Mouse (Mus musculus) right cerebral cortex, adult 18-20 months (tissue): ENCODE data around the gene Coa7.
"Not testable (repeated sequence)": the region's sequence is repeated elsewhere in the genome, so short reads cannot be mapped to it uniquely, and the experiment has no call there.

Experiments
- DNase-seq: peaks from one replicate; pipeline ENCODE4 v3.0.0; 2022; ENCODE audit warnings: mixed read lengths

Gene Coa7

DNA sequence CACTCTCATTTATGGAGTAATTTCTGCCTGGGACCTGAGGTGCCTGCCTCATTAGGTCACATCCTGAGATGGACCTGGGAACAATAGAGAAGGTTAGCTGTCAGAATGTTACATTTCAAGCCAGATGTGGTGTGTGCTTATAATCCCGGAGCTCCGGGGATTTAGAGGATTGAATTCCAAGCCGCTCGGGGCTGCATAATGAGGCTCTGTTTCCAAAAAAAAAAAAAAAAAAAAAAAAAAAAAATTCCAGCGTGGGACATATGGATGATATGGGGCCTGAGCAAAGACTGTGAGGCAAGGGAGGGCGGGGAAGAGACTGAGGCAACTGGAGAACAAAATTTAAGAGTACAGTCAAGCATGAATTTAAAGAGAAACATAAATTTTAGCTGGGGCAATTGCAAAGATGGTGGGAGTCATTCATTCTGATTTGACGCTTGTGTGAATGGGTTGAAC is 16.7 kb downstream of the Coa7 start:
- no peak for DNase-seq

- DNase-seq = no peak
These were observed 17.9 kb downstream of the Coa7 start for GRCm38 (mm10) chr4:108345826-108346225.

DNA sequence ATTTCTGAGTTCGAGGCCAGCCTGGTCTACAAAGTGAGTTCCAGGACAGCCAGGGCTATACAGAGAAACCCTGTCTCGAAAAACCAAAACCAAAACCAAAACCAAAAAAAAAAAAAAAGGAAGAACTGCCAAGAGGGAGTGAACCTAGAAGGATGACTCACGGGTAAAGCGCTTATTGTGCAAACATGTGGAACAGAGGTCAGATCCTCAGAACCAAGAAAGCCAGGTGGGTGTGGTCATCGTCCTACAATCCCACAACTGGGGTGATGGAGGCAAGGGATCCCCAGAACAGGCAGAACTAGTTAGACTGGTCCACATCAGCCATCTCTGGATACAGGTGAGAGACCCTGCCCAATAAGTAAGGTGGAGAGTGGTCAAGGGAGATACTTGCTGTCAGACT is 19.2 kb downstream of the Coa7 start:
- DNase-seq = no peak

DNA sequence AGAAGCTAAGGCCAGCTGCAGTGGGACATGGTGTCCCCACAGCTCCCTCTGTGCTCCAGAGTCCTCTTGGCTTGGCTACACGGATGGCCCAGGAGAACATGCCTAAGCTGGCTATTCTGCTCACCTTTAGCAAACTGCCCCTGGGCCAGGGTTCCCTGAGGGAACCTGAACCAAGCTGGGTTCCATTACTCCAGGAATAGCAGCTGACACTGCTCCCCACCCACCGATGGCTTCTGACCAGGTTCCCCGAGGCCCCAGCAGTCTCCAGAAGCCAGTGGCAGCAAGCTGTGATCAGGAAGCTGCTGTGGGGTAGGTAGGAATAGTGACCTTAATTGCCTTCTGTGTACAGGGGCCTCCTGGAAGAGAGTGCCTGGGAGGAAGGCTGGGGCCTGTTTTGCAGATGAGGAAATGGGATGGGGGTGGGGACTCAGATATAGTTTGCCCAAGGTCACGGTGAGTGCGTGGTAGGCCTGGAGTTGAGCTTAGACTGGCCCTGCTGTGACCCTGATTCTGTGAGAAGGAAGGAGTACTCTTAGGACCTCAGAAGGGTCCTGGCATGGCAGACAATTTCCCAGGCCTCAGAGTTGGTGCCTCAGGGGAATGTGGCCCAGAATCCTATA is 20.4 kb downstream of the Coa7 start:
- no peak for DNase-seq

GRCm38 (mm10) chr4:108349064-108349463 is 21.1 kb downstream of the Coa7 start:
- no peak for DNase-seq

DNA sequence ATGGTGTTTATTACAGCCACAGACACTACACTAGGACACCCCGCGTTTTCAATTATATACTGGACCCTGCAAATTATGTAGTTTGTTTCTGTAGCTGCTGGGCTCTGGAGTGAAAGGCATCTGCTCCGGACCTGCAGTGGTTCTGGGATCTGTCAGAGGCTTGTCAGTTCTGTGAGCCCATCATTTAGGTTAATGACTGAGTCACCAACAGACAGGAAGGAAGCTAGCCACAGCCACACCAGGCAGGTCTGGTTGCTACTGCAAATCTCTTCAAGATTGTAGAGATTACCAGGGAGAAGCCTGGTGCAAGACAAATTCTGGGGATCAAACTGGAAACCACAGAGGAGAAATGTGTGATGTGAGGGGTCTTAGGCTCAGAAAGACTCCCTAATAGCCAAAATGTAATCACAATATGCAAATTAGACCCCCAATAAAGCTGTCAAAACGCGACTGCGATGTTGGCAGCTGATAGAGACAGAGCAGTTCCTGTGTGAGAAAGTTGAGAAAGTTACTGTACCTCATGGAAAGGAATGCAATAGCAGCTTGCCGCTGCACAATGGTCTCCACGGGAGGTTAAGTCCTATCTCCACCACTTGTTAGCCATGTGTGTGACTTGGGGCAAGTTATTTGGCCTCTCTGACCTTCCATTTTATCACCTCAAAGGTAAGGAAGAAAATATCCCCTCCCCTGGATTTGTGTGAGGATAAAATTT is 22.1 kb downstream of the Coa7 start:
- no peak for DNase-seq

- DNase-seq = no peak
These were observed 22.9 kb downstream of the Coa7 start for GRCm38 (mm10) chr4:108350819-108351218.

DNA sequence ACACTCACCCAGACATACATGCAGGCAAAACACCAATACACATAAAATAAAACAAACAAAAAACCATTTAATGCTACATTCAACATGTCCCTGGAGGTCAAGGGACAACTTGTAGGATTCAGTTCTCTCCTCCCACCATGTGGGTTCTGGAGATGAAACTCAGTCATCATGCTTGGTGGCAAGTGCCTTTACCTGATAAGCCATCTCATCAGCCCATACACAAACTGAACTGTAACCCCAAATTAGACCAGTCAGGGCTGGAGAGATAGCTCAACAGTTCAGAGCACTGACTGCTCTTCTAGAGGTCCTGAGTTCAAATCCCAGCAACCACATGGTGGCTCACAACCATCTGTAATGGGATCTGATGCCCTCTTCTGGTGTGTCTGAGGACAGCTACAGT is 25.7 kb downstream of the Coa7 start:
- DNase-seq = not testable (repeated sequence)

DNA sequence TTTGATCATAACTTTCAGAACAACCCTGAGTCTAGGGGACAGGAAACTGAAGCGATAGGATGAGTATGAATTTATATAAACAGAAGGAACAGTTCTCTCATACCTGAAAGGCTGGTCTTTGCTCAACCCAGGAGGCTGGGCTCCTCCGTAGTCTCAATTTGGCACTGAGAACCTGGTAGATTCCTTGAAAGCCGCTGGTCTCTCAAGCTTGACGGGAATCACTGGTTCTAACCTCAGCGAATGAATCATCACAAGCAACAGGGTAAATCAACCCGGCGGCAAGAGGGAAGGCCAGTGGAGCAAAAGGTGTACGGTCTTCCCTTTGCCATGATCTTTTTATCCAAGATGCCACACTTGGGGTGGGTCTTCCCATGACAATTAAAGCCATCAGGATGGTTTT is 29.5 kb downstream of the Coa7 start:
- no peak for DNase-seq

- DNase-seq = no peak
These were observed 30.6 kb downstream of the Coa7 start for GRCm38 (mm10) chr4:108358498-108358897.

GRCm38 (mm10) chr4:108360136-108361055 is 32.5 kb downstream of the Coa7 start:
- DNase-seq = peak; percentile 52

DNA sequence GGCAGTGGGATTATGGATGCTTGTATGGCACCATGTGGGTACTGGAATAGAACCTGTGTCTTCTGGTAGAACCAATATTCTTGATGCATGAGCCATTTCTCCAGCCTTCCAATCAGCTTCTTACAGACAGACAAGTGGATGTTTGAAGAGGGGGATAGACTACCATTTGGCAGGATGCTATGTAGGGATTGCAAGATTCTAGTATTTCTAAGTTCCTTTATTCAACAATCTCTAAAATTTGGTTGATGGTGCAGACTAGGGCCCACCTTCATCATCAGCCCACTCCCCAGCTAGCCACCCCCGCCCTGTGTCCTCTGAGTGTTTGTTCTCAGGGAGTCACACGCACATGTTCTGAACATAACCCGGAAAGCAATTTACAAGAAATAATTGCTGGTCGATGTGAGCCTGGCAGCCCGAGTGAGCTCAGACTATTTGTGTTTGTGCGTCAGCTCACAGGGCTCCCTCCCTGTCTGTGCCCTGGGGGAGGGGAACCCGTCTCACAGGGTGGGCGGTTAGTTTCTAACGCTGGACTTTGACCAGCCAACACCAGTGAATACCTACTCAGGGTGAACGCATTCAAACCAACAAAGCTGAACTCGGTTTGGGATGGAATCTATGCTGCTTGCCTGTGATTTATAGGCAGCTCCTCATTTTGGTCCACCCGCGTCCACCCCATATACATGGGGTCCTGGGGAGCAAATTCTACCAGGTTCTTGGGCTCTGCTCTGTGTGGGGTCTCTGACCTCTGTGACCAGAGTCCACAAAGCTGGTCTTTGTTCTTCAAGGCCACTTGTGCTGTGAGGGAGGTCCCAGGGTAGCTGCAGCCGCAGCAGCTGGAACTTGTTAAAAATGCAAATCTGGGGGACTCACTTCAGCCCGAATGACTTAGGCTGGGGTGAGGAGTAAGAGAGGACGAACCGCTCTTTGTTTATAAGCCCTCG is 34.7 kb downstream of the Coa7 start:
- no peak for DNase-seq

GRCm38 (mm10) chr4:108363355-108364110 is 35.6 kb downstream of the Coa7 start:
- DNase-seq = no peak

- DNase-seq = no peak
These were observed 36.2 kb downstream of the Coa7 start for GRCm38 (mm10) chr4:108364111-108364476.

DNA sequence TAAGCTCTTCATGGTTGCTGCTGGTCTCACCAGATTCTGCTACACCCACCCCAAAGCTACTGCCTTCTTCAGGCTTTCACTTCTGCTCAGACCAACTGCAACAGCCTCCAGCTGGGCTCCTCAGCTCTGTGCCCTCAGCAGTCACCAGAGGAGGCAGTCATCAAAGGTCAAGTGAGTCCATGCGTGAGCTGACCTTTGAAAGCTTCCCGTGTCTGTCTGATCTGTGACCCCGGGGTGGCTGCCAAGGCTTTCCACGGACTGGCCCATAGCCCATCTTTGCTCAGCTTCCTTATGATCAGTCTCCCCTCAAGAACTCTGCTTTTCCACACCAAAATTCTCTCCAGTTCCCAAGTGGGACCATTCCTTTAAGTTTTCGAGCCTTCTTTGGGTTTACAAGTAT is 41.3 kb downstream of the Coa7 start:
- DNase-seq = no peak

DNA sequence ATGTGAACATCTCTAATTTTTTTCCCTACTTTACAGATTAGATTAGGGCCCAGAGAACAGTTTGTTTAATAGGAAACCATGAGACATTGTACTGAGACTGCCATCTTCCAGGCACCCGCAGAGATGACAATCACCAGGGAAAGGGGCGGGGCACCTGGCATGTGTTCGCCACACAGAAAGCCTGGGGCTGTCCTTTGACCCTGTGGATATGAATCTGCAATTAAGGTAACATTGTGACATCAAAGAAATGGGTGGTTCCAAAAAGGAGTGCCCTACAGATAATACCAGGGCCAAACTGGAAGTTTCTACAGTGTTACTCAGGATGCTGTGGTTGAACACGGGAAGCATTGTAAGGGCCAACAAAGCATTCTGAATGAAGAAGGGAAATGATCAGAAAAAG is 42.5 kb downstream of the Coa7 start:
- DNase-seq = no peak

DNA sequence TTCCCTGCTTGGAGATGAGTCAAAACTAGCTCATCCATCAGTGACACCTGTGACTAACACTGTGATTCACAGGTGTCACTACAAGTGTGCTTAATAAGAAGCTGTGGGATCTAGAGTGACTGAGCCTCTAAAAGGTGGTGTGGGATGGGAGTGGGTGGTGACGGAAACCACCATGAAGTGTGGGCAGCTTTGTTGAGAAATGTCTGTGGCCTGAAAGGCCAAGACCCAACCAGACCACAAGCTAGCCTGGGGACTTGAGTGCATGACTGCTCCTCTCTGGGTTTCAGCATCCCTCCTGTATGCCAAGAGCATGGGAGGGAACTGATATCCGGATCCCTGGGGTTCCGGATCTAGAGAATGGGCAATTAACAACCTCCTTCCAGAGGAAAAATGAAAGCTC is 43.5 kb downstream of the Coa7 start:
- no peak for DNase-seq

GRCm38 (mm10) chr4:108372166-108372565 is 44.2 kb downstream of the Coa7 start:
- no peak for DNase-seq

DNA sequence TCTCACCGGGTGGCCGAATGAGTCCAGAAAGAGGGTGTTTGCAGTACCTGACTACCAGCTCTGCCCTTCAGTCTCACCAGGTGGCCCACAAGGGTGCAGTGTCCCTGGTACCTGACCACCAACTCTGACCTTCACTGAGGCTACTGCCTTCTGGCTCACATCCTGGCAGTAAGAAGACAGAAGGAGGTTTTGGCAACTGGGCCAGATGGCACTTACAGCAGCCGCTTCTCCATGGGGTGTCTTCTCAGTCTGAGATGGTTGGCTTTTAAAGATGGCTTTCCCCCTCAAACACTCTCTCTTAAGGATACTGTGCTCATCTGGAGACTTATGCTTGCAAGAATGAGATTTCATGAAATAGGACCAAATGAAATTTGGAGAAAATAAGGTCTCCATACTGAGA is 51.5 kb downstream of the Coa7 start:
- no peak for DNase-seq

DNA sequence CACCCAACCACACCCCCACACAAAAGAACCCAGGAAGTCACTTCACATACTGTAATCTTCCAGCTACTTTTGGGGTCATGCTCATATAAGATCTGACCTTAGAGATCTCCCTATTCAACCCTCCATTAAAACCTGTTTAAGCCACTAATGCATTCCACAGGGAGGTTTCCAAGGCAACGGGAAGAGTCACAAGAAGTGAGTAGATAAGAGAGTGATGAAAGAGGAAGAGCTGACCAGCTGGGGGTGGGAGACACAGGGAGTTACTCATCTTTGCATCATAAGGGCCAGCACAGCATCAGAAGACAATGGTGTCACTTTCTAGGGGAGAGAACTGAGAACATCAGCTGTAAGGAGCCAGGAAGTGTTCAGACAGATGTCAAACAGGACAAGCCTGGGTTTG is 52.2 kb downstream of the Coa7 start:
- DNase-seq = no peak

- DNase-seq = no peak
These were observed 55.3 kb downstream of the Coa7 start, which contains the start of gene Shisal2a for GRCm38 (mm10) chr4:108383183-108383714. TSS of gene Shisal2a (minus strand) at chr4:108383349.
